Mouse (Mus musculus): ENCODE measurements around the gene Olfr1497. TPM values are rescaled to one million over a fixed set of nuclear protein-coding genes. Genes with fewer than 3 reads are reported as not detected.

The Olfr1497 gene
- polyA plus RNA-seq, 1 experiment from 2014 or later: not detected

Other genes starting within 250 kb of the Olfr1497 start
- gene Olfr1484, start 214.7 kb downstream of the Olfr1497 start, polyA plus RNA-seq (2016; fragmentation: Nextera tagmentation; extraction: Ambion mirVana): not detected in 2 replicates
- gene Olfr1487, start 180.8 kb downstream of the Olfr1497 start, polyA plus RNA-seq (2016; fragmentation: Nextera tagmentation; extraction: Ambion mirVana): not detected in 2 replicates
- gene Olfr1489, start 166.6 kb downstream of the Olfr1497 start, polyA plus RNA-seq (2016; fragmentation: Nextera tagmentation; extraction: Ambion mirVana): not detected in 2 replicates
- not detected in 2 replicates for gene Olfr1490, start 147.1 kb downstream of the Olfr1497 start, polyA plus RNA-seq (2016; fragmentation: Nextera tagmentation; extraction: Ambion mirVana)
- gene Olfr1491, start 100.9 kb downstream of the Olfr1497 start, polyA plus RNA-seq (2016; fragmentation: Nextera tagmentation; extraction: Ambion mirVana): not detected in 2 replicates
- gene Olfr1493-ps1, start 74.9 kb downstream of the Olfr1497 start, polyA plus RNA-seq (2016; fragmentation: Nextera tagmentation; extraction: Ambion mirVana): not detected in 2 replicates
- gene Olfr1494, start 58.5 kb downstream of the Olfr1497 start, polyA plus RNA-seq (2016; fragmentation: Nextera tagmentation; extraction: Ambion mirVana): not detected in 2 replicates
- gene Olfr1495, start 33.6 kb downstream of the Olfr1497 start, polyA plus RNA-seq (2016; fragmentation: Nextera tagmentation; extraction: Ambion mirVana): not detected in 2 replicates
- not detected in 2 replicates for gene Olfr1496, start 20.3 kb downstream of the Olfr1497 start, polyA plus RNA-seq (2016; fragmentation: Nextera tagmentation; extraction: Ambion mirVana)
- gene Olfr1499, start 21.2 kb upstream of the Olfr1497 start, polyA plus RNA-seq (2016; fragmentation: Nextera tagmentation; extraction: Ambion mirVana): not detected in 2 replicates
- not detected in 2 replicates for gene Olfr1500, start 32.3 kb upstream of the Olfr1497 start, polyA plus RNA-seq (2016; fragmentation: Nextera tagmentation; extraction: Ambion mirVana)
- not detected in 2 replicates for gene Olfr1501, start 52.5 kb upstream of the Olfr1497 start, polyA plus RNA-seq (2016; fragmentation: Nextera tagmentation; extraction: Ambion mirVana)
- not detected in 2 replicates for gene Olfr1502, start 63.6 kb upstream of the Olfr1497 start, polyA plus RNA-seq (2016; fragmentation: Nextera tagmentation; extraction: Ambion mirVana)
- gene Olfr1504, start 99.7 kb upstream of the Olfr1497 start, polyA plus RNA-seq (2016; fragmentation: Nextera tagmentation; extraction: Ambion mirVana): not detected in 2 replicates
- gene Olfr1505, start 115.3 kb upstream of the Olfr1497 start, polyA plus RNA-seq (2016; fragmentation: Nextera tagmentation; extraction: Ambion mirVana): not detected in 2 replicates